Mouse (Mus musculus): ENCODE data around the gene Mreg. TPM values are rescaled to one million over a fixed set of nuclear protein-coding genes. Genes with fewer than 3 reads are reported as not detected.
A peak's percentile ranks its signal among the peaks of the same experiment; 100 is the strongest.
"Not testable (repeated sequence)": the region's sequence is repeated elsewhere in the genome, so short reads cannot be mapped to it uniquely, and the experiment has no call there.

The Mreg gene
- polyA plus RNA-seq, 1 experiment from 2014 or later: 7.6 TPM

DNA sequence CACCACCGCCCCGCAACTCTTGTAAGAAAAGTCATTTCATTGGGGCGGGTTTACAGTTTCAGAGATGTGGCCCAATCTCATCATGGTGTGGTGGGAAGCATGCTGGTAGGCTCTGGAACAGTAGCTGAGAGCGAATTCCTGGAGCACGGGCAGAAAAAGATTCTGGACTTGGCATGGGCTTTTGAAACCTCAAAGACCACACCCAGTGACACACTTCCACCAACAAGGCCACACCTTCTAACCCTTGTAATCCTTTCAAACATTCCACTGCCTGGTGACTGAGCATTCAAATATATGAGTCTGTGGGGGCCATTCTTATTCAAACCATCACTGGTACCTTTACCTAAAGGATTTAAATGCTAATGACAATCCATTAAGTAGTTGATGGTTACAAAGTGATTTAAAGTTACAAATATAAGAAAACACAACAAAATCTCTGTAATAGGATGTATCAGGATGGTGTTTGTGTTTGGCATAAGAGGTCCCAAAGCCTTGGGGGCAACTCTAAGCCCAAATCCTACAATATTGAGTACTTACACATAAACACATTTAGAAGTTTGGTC lies 30.6 kb upstream of the Mreg start:
- 77% methylated on average over 5 of the region's 5 CpGs for WGBS

DNA sequence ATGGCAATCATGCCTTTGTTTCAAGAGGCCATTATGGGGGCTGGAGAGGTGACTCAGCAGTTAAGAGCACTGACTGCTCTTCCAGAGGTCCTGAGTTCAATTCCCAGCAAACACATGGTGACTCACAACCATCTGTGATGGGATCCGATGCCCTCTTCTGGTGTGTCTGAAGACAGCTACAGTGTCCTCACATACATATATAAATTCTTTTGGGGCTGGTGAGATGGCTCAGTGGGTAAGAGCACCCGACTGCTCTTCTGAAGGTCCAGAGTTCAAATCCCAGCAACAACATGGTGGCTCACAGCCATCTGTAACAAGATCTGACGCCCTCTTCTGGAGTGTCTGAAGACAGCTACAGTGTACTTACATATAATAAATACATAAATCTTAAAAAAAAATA lies 27.0 kb upstream of the Mreg start:
- Histone ChIP-seq H3K27me3 (ENCODE audit: low read depth, poor library complexity, severe bottlenecking) (peaks cover 24% of the 10 kb centered on the region), H3K4me1 (peaks cover 22% of the 10 kb centered on the region)
- WGBS: 84% methylated on average over 3 of the region's 3 CpGs
- H3K27ac ChIP-seq (replicated peaks); H3K36me3 ChIP-seq; H3K4me3 ChIP-seq; H3K9me3 ChIP-seq (replicated peaks); DNase-seq (ENCODE audit: low spot score): not testable (repeated sequence)

More for the DNA sequence above, 30.6 kb upstream of the Mreg start:
- Histone ChIP-seq H3K27me3 (ENCODE audit: low read depth, poor library complexity, severe bottlenecking) (peaks cover 9% of the 10 kb centered on the region; the same call in 1 of the 2 replicates), H3K27ac (replicated peaks) (no peak overlapping the region), H3K4me3 (no peak overlapping the region), H3K9me3 (replicated peaks) (no peaks in the 10 kb centered on the region), H3K4me1 (peaks cover 15% of the 10 kb centered on the region; the same call in 1 of the 2 replicates), H3K36me3 (no peaks in the 10 kb centered on the region)
- no peak for DNase-seq (ENCODE audit: low spot score)

DNA sequence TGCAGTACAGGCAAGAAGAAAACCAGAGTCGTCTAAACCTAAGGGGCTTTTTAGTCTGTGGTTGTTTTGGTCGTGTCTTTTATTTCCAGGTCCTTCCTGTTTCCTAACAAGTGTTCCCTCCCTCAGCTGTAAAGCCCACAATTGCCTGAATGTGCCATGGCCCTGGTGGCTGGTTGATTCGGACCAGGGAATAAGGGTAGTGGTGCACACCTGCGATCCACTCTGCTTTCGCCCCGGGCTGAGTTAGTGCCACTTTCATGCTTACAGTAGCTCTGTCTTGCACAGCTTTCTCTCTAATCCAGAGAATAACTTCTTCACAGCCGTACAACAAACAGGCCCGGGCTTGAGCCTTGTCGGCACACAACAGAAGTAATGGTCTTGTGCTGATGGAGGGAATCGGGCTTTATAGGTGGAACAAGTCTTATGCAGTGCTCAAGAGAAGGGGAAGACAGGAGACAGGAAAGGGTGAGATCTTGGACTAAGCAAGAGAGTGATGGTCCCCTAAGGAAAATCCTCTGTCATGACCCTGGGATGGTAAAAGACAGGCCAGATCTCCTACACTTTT lies 26.0 kb upstream of the Mreg start:
- no peak overlapping the region for H3K27ac ChIP-seq (replicated peaks)
- WGBS: 67% methylated on average over 10 of the region's 10 CpGs
- H3K4me1 ChIP-seq: peaks cover 22% of the 10 kb centered on the region
- H3K36me3 ChIP-seq: no peaks in the 10 kb centered on the region
- no peak for DNase-seq (ENCODE audit: low spot score)
- H3K9me3 ChIP-seq (replicated peaks): no peaks in the 10 kb centered on the region
- H3K27me3 ChIP-seq (ENCODE audit: low read depth, poor library complexity, severe bottlenecking): peaks cover 27% of the 10 kb centered on the region
- no peak overlapping the region for H3K4me3 ChIP-seq

DNA sequence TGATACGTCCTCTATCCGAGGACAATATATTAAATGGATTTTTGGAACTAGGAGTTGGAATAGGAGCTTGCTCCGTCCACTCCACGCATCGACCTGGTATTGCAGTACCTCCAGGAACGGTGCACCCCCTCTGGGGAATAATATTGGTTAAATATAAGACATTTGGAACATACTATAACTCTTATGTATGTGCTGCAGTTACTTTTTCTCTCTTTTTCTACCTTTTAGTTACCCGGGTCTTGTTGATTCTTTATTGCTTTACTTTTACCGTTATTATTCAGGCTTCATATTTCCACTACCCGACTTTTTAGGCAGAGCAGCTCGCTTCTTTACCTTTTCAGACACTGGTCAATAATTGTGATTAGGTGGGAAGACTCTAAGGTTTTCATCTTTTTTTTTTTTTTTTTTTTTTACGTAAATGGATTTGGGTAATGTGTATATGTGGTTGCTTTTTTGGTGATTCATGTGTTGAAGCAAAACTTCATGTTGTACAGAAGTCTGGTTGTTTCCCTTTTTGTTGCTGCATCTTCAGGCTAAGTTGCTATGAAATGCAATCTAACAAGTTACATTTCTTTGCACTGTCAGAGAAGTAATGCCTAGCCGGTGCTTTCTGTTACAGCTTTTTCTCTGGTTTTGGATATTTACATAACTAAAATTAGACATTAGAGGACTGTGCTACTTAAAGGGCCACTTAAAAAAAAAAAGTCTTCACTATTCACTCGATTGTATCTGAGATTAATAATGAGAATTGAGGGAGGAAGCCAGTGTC lies 25.1 kb upstream of the Mreg start:
- H3K4me1 ChIP-seq: peaks cover 22% of the 10 kb centered on the region

DNA sequence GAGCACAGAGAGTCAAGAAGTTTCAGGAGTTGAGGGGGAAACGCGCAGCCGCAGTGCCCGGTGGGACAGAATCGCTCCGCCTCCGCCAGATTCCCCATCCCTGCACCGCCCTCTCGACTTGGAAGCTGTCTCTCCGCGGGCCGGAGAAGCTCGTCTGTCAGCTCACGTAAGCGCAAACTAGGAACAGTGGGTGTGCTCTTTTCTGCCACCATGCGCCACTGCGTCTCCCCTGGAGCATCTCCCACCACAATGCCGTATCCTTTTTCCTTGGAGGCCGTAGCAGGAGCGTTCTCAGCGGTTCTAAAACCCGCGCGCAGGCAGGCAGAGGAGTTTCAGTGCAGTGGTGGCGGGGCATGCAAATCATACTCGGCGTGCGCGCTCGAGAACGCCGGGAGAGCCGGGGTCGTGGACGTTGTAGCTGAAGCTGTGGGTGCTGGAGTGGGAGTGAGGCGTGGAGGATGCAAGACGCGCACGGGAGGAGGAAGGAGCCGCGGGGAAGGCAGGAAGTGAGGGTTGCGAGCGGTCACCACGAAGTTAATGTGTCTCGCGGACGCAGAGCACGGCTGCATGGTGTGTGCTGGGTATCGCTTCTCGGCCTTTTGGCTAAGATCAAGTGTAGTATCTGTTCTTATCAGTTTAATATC lies 24.4 kb upstream of the Mreg start:
- H3K4me1 ChIP-seq: peaks cover 22% of the 10 kb centered on the region
- under 1% methylated on average over 39 of the region's 50 CpGs for WGBS
- H3K4me3 ChIP-seq: peak overlapping the region; percentile 68
- DNase-seq (ENCODE audit: low spot score): peak; percentile 83
- H3K27me3 ChIP-seq (ENCODE audit: low read depth, poor library complexity, severe bottlenecking): peaks cover 27% of the 10 kb centered on the region
- H3K36me3 ChIP-seq; H3K9me3 ChIP-seq (replicated peaks): not testable (repeated sequence)
- peak overlapping the region; percentile 89 for H3K27ac ChIP-seq (replicated peaks)

More for the DNA sequence above, 25.1 kb upstream of the Mreg start:
- H3K4me3 ChIP-seq: peak overlapping the region; percentile 36
- H3K27me3 ChIP-seq (ENCODE audit: low read depth, poor library complexity, severe bottlenecking): peaks cover 27% of the 10 kb centered on the region
- H3K9me3 ChIP-seq (replicated peaks): no peaks in the 10 kb centered on the region
- no peak overlapping the region for H3K27ac ChIP-seq (replicated peaks)
- no peaks in the 10 kb centered on the region for H3K36me3 ChIP-seq
- 12% methylated on average over 12 of the region's 13 CpGs for WGBS
- no peak for DNase-seq (ENCODE audit: low spot score)

DNA sequence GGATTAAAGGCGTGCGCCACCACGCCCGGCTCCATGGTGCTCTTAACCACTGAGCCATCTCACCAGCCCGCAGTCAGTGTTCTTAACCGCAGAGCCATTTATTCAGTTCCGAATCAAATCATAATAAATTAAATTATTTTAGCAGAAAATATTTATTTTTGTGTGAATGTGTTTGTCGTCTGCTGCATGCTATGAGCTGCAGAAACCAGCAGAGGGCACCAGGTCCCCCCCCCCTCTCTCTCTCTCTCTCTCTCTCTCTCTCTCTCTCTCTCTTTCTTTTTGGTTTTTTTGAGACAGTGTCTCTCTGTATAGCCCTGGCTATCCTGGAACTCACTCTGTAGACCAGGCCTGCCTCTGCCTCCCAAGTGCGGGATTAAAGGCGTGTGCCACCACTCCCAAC lies 20.5 kb upstream of the Mreg start:
- H3K4me3 ChIP-seq; H3K27ac ChIP-seq (replicated peaks); H3K36me3 ChIP-seq; H3K9me3 ChIP-seq (replicated peaks); DNase-seq (ENCODE audit: low spot score): not testable (repeated sequence)
- 80% methylated on average over 10 of the region's 10 CpGs for WGBS
- peaks cover 18% of the 10 kb centered on the region for H3K27me3 ChIP-seq (ENCODE audit: low read depth, poor library complexity, severe bottlenecking)
- H3K4me1 ChIP-seq: peaks cover 15% of the 10 kb centered on the region

DNA sequence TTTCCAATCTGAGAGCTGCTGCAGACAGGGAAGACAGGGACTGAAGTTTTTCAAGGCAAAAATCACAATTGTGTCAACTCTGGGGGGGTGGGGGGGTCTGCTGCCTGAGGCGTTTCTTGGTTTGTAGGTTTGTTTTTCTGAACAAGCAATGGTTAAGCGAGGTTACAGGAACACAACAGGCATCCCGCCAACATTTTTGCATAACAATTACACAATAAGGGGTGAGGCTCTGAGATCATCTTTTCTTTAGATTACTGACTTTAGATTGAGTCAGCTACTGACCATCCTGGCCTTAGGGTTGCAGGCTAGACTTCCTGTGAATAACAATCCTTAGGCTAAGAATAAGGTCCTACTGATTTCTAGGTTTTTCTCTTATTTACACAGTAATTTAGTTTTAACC lies 16.9 kb upstream of the Mreg start:
- Histone ChIP-seq H3K4me3 (no peak overlapping the region), H3K4me1 (peaks cover 19% of the 10 kb centered on the region), H3K27me3 (ENCODE audit: low read depth, poor library complexity, severe bottlenecking) (peaks cover 18% of the 10 kb centered on the region), H3K27ac (replicated peaks) (no peak overlapping the region), H3K9me3 (replicated peaks) (no peaks in the 10 kb centered on the region), H3K36me3 (no peaks in the 10 kb centered on the region)
- 34% methylated on average over 3 of the region's 3 CpGs for WGBS
- DNase-seq (ENCODE audit: low spot score): no peak

DNA sequence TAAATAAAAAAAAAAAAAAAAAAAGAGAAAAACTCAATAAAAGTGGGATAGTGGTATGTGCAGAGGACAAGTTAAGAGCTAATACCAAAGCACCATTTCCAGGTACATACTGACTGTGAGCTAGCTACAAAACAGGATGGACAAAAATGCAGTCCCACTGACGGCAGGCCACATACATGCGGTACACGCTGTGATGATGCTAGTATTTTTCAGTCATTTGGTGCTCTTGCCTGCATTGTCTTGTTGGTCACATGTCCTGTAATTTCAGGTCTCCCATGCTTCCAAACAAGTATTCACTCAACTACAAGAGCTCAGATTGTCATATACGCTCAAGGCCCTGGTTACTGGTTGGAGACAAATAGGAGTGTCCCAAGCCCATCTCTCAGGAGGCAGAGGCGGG lies 15.4 kb upstream of the Mreg start:
- no peak overlapping the region for H3K27ac ChIP-seq (replicated peaks)
- H3K9me3 ChIP-seq (replicated peaks): no peaks in the 10 kb centered on the region
- DNase-seq (ENCODE audit: low spot score): no peak
- H3K4me3 ChIP-seq: no peak overlapping the region
- 92% methylated on average over 5 of the region's 5 CpGs for WGBS
- H3K27me3 ChIP-seq (ENCODE audit: low read depth, poor library complexity, severe bottlenecking): peaks cover 28% of the 10 kb centered on the region
- H3K4me1 ChIP-seq: peaks cover 10% of the 10 kb centered on the region
- H3K36me3 ChIP-seq: no peaks in the 10 kb centered on the region

DNA sequence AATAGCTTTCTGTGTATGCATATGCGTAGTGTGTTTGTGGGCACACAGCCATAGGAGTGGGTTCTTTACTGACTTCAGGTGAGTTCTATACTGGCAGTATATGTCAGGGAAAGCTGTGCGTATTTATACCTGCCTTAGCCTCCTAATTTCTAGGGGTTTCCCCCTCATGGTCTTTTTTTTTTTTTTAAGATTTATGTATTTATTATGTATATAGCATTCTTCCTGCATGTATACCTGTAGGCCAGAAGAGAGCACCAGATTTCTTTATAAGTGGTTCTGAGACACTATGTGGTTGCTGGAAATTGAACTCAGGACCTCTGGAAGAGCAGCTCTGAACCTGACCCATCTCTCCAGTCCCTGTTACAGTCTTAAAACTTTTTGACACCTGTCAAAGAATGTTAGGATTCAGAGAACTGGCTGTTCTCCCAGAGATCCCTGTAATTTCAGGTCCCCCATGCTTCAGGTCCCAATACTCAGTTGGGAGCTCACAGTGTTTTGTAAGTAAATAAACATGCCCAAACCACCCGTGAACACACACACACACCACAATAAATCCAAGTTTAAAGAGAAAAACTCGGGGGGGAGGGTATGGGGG lies 14.9 kb upstream of the Mreg start:
- no peak for DNase-seq (ENCODE audit: low spot score)
- Histone ChIP-seq H3K4me3 (no peak overlapping the region), H3K4me1 (peaks cover 10% of the 10 kb centered on the region), H3K27me3 (ENCODE audit: low read depth, poor library complexity, severe bottlenecking) (peaks cover 28% of the 10 kb centered on the region), H3K9me3 (replicated peaks) (no peaks in the 10 kb centered on the region), H3K36me3 (no peaks in the 10 kb centered on the region), H3K27ac (replicated peaks) (no peak overlapping the region)
- 56% methylated on average over 4 of the region's 4 CpGs for WGBS

DNA sequence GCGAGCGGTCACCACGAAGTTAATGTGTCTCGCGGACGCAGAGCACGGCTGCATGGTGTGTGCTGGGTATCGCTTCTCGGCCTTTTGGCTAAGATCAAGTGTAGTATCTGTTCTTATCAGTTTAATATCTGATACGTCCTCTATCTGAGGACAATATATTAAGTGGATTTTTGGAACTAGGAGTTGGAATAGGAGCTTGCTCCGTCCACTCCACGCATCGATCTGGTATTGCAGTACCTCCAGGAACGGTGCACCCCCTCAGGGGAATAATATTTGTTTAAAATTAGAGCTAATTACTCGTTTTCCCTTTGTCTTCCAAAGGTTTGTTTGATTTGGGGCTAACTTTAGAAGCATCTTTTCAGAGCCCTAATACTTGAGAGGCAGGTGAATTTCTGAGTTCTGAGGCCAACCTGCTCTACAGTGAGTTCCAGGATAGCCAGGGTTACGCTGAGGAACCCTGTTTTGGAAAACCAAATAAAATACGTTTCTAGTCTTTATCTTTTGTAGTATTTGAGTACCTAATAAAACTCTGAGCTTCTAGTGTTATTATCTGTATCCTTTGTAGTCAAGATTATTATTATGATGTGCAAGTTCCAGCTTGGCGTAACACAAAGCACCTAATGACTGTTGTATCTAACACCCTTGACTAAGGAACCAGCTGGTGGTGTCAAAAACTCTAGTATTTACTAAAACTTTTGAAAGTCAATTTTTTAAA lies 14.2 kb upstream of the Mreg start:
- WGBS: 1% methylated on average over 11 of the region's 18 CpGs
- H3K4me3 ChIP-seq: peak overlapping the region; percentile 11; the same call in 1 of the 2 replicates
- no peaks in the 10 kb centered on the region for H3K9me3 ChIP-seq (replicated peaks)
- H3K27me3 ChIP-seq (ENCODE audit: low read depth, poor library complexity, severe bottlenecking): peaks cover 28% of the 10 kb centered on the region
- peaks cover 10% of the 10 kb centered on the region for H3K4me1 ChIP-seq
- H3K27ac ChIP-seq (replicated peaks): peak overlapping the region; percentile 87; the same call in 1 of the 2 replicates
- DNase-seq (ENCODE audit: low spot score): peak; percentile 74
- no peaks in the 10 kb centered on the region for H3K36me3 ChIP-seq

DNA sequence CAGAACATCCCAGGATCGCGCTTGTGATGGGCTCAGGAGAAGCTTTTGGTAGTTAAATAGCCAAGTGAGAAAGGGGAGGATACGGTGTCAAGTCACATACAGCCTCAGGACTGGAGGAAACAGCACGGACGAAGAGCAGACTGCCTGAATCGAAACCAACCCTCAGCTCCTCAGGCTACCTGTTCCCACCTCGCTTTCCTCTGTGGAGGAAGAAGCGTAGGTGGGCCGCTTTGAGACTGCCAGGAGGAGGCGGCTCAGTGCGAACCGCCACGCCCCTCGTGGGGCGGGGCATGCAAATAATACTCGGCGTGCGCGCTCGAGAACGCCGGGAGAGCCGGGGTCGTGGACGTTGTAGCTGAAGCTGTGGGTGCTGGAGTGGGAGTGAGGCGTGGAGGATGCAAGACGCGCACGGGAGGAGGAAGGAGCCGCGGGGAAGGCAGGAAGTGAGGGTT lies 13.6 kb upstream of the Mreg start:
- H3K27me3 ChIP-seq (ENCODE audit: low read depth, poor library complexity, severe bottlenecking): peaks cover 28% of the 10 kb centered on the region
- peak overlapping the region; percentile 52 for H3K4me3 ChIP-seq
- WGBS: under 1% methylated on average over 25 of the region's 31 CpGs
- not testable (repeated sequence) for H3K4me1 ChIP-seq; H3K9me3 ChIP-seq (replicated peaks); H3K36me3 ChIP-seq
- peak overlapping the region; percentile 87 for H3K27ac ChIP-seq (replicated peaks)
- peak; percentile 84 for DNase-seq (ENCODE audit: low spot score)
